Mouse (Mus musculus): ENCODE measurements around the gene Cep41. TPM values are rescaled to one million over a fixed set of nuclear protein-coding genes. Genes with fewer than 3 reads are reported as not detected.

Cep41 gene
- polyA plus RNA-seq, 1 experiment from 2014 or later, result 10.0 TPM

DNA sequence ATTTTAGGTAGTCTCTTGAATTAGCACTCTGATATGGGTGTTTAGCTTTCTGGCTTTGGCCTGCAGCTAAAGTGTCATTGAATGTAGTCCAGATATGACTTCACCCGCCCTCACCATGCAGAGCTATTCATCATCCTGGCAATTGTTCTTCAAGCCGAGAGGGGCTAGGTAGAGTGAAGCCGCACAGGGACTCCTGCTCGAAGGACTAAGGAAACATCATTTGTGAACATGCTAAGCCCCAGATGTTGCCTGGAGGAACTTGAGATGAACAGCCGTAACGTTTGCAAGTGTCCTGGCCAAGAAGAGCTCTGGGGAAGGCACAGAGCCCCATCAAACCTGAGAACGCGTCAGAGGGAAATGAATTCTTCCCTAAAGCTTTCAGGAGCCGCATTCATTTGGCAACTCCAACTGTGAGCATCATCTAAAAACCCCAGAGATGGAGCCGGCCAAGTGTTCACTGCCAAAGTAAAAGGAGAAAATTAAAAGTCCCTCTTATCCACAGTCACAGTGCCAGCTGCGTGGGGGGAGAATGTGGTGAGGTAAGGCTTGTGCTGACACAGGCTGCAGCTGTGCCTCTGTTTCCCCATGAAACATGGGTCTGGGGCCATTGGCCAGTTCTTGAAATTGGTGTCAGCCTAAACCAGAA is 43.8 kb downstream of the Cep41 start:
- Histone ChIP-seq H3K9ac (no peak overlapping the region), H3K27ac (peak overlapping the region; percentile 50), H3K4me3 (no peak overlapping the region), H3K27me3 (no peaks in the 10 kb centered on the region), H3K36me3 (no peaks in the 10 kb centered on the region), H3K4me2 (no peak overlapping the region), H3K9me3 (replicated peaks) (no peaks in the 10 kb centered on the region), H3K4me1 (replicated peaks) (peaks cover 11% of the 10 kb centered on the region)
- 0 out of 2 replicates have a peak, but pooled peaks have one; percentile 39 for ATAC-seq (replicated peaks; ENCODE audit: insufficient number of reproducible peaks, insufficient read depth, low FRiP score, low read depth)
- WGBS, result 60% methylated on average over 11 of the region's 11 CpGs

DNA sequence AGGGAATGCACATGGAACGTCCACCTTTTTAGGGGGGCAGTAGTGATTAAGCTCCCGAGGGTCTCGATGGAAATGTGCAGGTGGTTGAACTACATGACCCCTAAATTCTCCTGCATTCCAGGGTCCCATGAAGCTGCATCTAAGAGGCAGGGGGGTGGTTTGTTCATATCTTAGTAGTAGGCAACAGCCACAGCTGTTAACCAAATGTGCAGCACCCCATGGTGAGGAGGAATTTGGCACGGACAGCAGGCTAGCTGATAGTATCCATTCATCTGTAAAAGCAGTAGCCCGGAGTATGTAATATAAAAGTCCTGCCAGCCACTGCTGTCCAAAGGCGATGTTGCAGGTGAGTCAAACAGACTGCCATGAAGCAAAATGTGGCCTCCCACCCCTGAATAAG is 48.2 kb downstream of the Cep41 start:
- Histone ChIP-seq H3K36me3 (no peaks in the 10 kb centered on the region), H3K4me1 (replicated peaks) (peaks cover 11% of the 10 kb centered on the region), H3K4me3 (no peak overlapping the region), H3K27ac (no peak overlapping the region), H3K27me3 (no peaks in the 10 kb centered on the region), H3K9ac (no peak overlapping the region), H3K9me3 (replicated peaks) (no peaks in the 10 kb centered on the region), H3K4me2 (no peak overlapping the region)
- WGBS, result 75% methylated on average over 6 of the region's 6 CpGs
- ATAC-seq (replicated peaks; ENCODE audit: insufficient number of reproducible peaks, insufficient read depth, low FRiP score, low read depth), result no peak

DNA sequence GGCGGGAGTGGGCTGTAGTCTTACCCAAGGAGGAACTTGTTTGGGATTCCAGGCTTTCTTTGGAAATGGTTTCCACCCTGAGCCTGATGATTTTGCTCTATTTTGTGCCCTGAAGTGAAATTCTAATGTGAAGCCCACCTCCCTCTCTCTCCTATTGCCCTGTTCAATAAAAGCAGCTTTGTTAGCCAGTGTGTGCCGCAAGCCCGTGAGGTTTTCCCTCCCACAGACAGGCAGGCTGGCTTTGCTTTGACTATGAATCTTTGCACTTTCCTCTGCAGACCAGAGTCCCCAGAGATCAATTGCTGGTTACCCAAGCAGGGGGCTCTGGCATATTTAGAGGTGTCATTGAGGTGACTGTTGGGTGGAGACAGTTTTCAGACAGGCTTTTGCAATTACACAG is 49.1 kb downstream of the Cep41 start:
- Histone ChIP-seq H3K4me1 (replicated peaks) (peaks cover 5% of the 10 kb centered on the region), H3K4me2 (no peak overlapping the region), H3K9ac (no peak overlapping the region), H3K9me3 (replicated peaks) (no peaks in the 10 kb centered on the region), H3K4me3 (no peak overlapping the region), H3K36me3 (no peaks in the 10 kb centered on the region), H3K27ac (no peak overlapping the region), H3K27me3 (no peaks in the 10 kb centered on the region)
- 82% methylated on average over 3 of the region's 3 CpGs for WGBS
- ATAC-seq (replicated peaks; ENCODE audit: insufficient number of reproducible peaks, insufficient read depth, low FRiP score, low read depth), result no peak

DNA sequence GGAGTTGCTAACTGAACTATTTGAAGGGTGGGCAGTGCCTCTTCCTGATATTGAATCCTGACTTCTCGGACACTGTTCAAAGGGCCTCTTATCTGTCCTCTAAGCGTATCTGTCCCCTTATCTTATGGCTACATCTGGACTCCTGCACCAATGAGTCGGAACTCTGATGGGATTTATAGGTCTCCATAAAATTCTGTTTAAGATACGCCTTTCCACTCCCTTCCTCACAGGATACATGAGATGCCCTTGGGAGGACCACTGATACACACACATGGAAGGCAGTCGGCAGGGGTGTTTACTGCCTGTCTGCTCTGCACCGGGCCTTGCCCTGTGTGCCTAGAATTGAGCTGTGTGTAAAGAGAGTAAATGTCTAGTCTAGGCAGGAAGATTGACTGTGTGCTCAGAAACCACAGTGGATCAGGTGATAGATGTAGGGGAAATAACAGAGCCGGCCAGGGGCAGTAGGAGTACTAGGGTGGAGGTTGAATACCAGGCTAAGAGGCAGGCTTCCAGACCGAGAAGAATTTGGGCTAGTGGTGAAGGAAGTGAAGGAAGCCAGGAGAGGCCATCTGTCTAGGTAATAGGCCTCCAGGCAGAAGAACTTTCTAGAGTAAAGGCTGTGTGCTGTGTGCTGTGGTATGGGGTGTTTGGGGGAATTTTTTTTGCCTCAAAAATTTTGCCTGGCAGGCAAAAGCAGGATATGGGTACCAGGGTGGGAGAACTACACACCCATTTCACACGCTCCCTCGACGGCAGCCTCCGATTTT is 49.7 kb downstream of the Cep41 start:
- Histone ChIP-seq H3K36me3 (no peaks in the 10 kb centered on the region), H3K27me3 (no peaks in the 10 kb centered on the region), H3K4me3 (no peak overlapping the region), H3K9ac (no peak overlapping the region), H3K4me1 (replicated peaks) (no peaks in the 10 kb centered on the region; the same call in 1 of the 2 replicates), H3K27ac (no peak overlapping the region), H3K4me2 (no peak overlapping the region), H3K9me3 (replicated peaks) (no peaks in the 10 kb centered on the region)
- ATAC-seq (replicated peaks; ENCODE audit: insufficient number of reproducible peaks, insufficient read depth, low FRiP score, low read depth), result no peak
- 65% methylated on average over 12 of the region's 12 CpGs for WGBS

DNA sequence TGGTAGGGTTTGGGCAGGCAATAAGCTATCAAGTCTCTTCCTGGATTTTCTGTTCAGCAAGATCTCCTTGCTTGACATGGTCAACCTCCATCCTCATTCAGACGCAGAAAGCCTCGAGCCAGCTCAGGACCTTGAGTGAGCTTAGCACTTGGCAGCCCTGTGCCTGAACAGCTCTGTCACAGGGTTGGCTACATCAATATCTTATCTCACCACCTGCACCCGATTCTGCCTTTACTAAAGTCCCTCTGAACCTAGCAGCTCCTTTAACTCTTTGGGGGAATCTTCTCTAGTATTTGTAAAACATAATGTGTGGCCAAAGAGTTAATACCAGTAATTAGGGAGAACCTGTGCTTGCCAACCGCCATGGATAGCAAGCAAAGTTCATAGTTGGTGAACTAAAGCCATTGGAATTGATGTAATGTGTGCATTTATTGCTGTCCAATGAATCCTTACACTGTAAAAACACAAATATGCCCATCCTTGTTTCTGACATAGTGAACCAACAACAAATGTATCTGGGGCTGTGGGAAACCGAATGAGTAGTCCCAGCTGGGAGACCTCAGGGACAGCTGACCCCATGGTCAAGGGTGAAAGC is 54.8 kb downstream of the Cep41 start, which contains the start of gene Cpa1:
Cpa1 (plus strand) TSS at position 545 of the 595 bp plus-strand sequence.
- H3K27ac ChIP-seq, result 0 out of 2 replicates have a peak within 1 kb of the TSS, but pooled peaks have one; percentile 32
- H3K4me1 ChIP-seq (replicated peaks), result peaks cover 18% of the 10 kb centered on the region
- no peaks in the 10 kb centered on the region for H3K36me3 ChIP-seq
- 47% methylated on average over 5 of the region's 5 CpGs for WGBS
- ATAC-seq (replicated peaks; ENCODE audit: insufficient number of reproducible peaks, insufficient read depth, low FRiP score, low read depth), result no peak
- H3K27me3 ChIP-seq, result no peaks in the 10 kb centered on the region
- H3K9me3 ChIP-seq (replicated peaks), result no peaks in the 10 kb centered on the region
- H3K9ac ChIP-seq, result no peak within 1 kb of the TSS
- H3K4me3 ChIP-seq, result no peak within 1 kb of the TSS
- H3K4me2 ChIP-seq, result no peak within 1 kb of the TSS

DNA sequence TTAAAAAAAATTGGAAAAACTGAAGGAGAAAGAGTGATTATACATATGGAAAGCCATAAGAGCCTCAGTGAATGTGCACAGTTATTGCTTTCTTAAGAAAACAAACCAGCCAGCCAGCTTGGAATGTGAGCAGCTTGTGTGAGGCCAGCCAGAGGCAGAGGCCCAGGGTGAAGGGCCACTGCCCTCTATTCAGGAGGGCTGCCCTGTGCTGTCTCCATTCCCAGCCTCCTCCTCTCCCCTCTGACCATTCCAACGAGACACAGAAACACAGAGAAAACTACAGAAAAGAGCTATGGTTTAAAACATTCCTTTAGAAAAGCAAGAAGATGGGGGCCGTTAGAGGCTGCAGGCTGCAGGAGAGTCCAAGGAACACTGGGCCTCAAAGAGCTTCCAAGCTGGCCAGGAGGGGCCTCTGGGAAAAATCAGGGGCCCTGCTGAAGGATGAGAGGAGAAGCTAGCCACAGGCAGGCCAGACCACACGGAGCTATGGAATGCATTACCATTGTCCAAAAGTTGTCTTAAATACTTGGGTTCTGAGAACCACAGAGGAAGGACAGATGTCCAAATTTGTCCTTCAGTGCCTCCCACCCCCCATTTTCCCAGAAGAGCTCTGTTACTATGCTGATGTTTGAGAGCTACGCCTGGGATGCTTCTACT is 57.2 kb downstream of the Cep41 start:
- Histone ChIP-seq H3K27me3 (no peaks in the 10 kb centered on the region), H3K9ac (no peak overlapping the region), H3K4me2 (no peak overlapping the region), H3K4me3 (no peak overlapping the region), H3K36me3 (no peaks in the 10 kb centered on the region), H3K4me1 (replicated peaks) (peaks cover 18% of the 10 kb centered on the region), H3K27ac (peak overlapping the region; percentile 72), H3K9me3 (replicated peaks) (no peaks in the 10 kb centered on the region)
- 34% methylated on average over 4 of the region's 4 CpGs for WGBS
- no peak; the same call in 1 of the 2 replicates for ATAC-seq (replicated peaks; ENCODE audit: insufficient number of reproducible peaks, insufficient read depth, low FRiP score, low read depth)

DNA sequence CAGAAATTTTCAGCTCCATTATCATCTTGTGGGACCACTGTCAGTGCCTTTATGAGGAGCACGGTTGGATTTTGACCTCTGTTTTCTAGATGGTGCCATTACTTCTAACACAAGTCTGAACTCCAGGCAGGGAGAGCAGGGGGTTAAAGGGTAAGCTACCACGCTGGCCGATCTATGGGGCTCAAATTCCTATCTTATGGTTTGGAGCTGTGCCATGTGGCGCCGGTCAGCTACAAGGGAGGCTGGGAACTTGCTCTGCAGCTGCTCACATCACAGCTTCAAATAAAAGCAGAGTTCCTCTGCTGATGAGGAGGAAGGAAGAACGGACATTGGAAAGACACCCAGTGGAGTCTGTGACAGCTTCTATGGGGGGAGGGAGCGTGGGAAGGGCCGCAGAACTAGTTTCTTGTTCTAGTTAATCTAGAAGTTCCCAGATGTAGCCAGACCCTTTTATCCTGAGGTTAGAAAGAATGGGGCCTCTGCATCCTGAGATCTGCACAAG is 58.1 kb downstream of the Cep41 start:
- H3K4me1 ChIP-seq (replicated peaks), result peaks cover 18% of the 10 kb centered on the region
- no peaks in the 10 kb centered on the region for H3K27me3 ChIP-seq
- no peaks in the 10 kb centered on the region for H3K9me3 ChIP-seq (replicated peaks)
- no peaks in the 10 kb centered on the region for H3K36me3 ChIP-seq
- ATAC-seq (replicated peaks; ENCODE audit: insufficient number of reproducible peaks, insufficient read depth, low FRiP score, low read depth), result no peak
- 21% methylated on average over 8 of the region's 8 CpGs for WGBS
- no peak overlapping the region for H3K4me3 ChIP-seq
- peak overlapping the region; percentile 72 for H3K27ac ChIP-seq
- H3K9ac ChIP-seq, result no peak overlapping the region
- no peak overlapping the region for H3K4me2 ChIP-seq

DNA sequence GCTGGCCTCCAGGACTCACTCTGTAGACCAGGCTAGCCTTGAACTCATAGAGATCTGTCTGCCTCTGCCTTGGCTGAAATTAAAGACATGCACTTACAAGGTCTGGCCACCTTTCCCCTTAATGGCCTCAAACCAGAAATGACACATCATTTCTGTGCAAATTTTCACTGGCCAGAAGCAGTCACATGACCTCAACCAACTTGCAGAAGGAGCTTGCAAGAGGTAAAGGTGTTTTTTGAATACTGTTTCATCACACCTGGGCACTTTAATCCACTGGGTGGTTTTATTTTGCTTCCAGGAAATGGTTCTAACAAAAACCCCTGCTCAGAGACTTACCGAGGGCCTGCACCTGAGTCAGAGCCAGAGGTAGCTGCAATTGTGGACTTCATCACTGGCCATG is 63.6 kb downstream of the Cep41 start:
- Histone ChIP-seq H3K9ac (no peak overlapping the region), H3K36me3 (no peaks in the 10 kb centered on the region), H3K27ac (no peak overlapping the region), H3K27me3 (no peaks in the 10 kb centered on the region), H3K4me2 (no peak overlapping the region), H3K4me3 (no peak overlapping the region), H3K4me1 (replicated peaks) (no peaks in the 10 kb centered on the region; the same call in 1 of the 2 replicates), H3K9me3 (replicated peaks) (no peaks in the 10 kb centered on the region)
- 93% methylated on average over 1 of the region's 1 CpGs for WGBS
- no peak for ATAC-seq (replicated peaks; ENCODE audit: insufficient number of reproducible peaks, insufficient read depth, low FRiP score, low read depth)

DNA sequence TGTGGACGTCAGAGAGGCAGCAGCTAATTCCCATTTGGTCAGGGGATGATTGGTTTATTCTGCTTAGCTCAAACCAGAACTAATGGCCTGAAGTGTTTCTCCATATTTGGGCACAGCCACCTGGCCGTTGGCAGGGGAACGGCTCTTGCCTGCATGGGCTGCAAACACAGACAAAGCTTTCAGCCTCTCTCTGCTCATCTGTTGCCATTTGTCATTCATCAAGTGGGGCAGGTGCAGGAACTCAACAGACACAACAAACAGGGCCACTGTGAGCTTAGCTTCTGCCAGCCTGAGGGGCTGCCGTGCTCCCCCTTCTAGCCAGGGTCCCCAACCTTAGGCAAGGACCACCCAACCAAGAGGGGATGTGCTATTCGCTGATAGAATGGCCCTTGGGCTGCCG is 65.4 kb downstream of the Cep41 start:
- Histone ChIP-seq H3K4me2 (no peak overlapping the region), H3K9me3 (replicated peaks) (no peaks in the 10 kb centered on the region), H3K27me3 (no peaks in the 10 kb centered on the region), H3K4me3 (no peak overlapping the region), H3K27ac (no peak overlapping the region), H3K9ac (no peak overlapping the region), H3K36me3 (no peaks in the 10 kb centered on the region), H3K4me1 (replicated peaks) (peaks cover 6% of the 10 kb centered on the region; the same call in 1 of the 2 replicates)
- ATAC-seq (replicated peaks; ENCODE audit: insufficient number of reproducible peaks, insufficient read depth, low FRiP score, low read depth), result no peak
- 52% methylated on average over 6 of the region's 6 CpGs for WGBS

DNA sequence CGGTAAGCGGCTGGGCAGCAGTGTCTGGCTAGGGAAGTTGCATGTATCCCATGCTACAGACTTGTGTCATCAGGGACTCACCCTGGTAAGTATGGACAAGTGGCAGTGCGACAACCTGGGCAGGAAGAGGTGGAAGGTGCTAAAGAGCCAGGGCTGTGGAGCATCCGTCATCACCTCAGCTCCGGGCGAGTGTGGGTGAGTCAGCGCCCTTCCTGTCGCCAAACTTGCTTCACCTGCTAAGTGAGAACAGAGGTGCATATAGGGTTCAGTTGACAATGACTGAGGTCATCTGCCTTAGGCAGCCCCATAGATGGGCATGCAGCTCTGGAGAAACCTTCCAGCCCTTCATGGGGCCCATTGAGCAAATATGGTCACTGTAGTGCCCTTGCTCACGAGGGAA is 68.8 kb downstream of the Cep41 start:
- H3K27ac ChIP-seq, result peak overlapping the region; percentile 5
- H3K36me3 ChIP-seq, result no peaks in the 10 kb centered on the region
- WGBS, result 47% methylated on average over 9 of the region's 9 CpGs
- H3K4me3 ChIP-seq, result no peak overlapping the region
- no peaks in the 10 kb centered on the region for H3K9me3 ChIP-seq (replicated peaks)
- ATAC-seq (replicated peaks; ENCODE audit: insufficient number of reproducible peaks, insufficient read depth, low FRiP score, low read depth), result peak; percentile 52
- H3K4me1 ChIP-seq (replicated peaks), result peaks cover 30% of the 10 kb centered on the region
- no peak overlapping the region for H3K4me2 ChIP-seq
- H3K9ac ChIP-seq, result no peak overlapping the region
- H3K27me3 ChIP-seq, result no peaks in the 10 kb centered on the region

DNA sequence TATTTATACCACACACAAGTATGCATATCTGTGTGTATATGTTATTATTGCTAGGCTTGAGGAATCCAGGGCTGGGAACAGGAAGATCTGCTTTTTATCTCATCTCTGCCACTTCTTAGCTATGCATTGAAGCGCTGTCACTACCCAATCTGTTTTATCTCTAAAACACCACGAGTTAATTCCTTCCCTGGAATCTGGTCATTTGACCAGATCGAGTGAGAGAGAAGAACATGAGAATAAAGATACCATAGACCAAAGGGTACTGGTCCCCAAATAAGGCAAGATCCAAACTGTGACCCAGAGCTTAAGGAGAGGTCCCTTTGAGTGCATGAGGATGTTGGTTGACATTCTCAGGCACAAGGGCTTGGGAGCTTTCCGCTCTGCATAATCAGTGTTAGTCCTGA is 71.6 kb downstream of the Cep41 start:
- no peak overlapping the region for H3K4me3 ChIP-seq
- no peak overlapping the region for H3K4me2 ChIP-seq
- 18% methylated on average over 4 of the region's 4 CpGs for WGBS
- peak overlapping the region; percentile 84 for H3K27ac ChIP-seq
- ATAC-seq (replicated peaks; ENCODE audit: insufficient number of reproducible peaks, insufficient read depth, low FRiP score, low read depth), result peak; percentile 67
- no peaks in the 10 kb centered on the region for H3K27me3 ChIP-seq
- no peak overlapping the region for H3K9ac ChIP-seq
- no peaks in the 10 kb centered on the region for H3K9me3 ChIP-seq (replicated peaks)
- H3K36me3 ChIP-seq, result no peaks in the 10 kb centered on the region
- peaks cover 50% of the 10 kb centered on the region for H3K4me1 ChIP-seq (replicated peaks)

Measured in heart, embryonic 15.5 days (tissue).